Mouse (Mus musculus) A20 (cell line): ENCODE measurements around the gene Prkaa1.
"Not testable (repeated sequence)": the region's sequence is repeated elsewhere in the genome, so short reads cannot be mapped to it uniquely, and the experiment has no call there.

Source experiments
- DNase-seq: peaks from one replicate; pipeline ENCODE4 v3.0.0-alpha.2; 2011; ENCODE audit warnings: low read depth, low spot score

Prkaa1 gene

GRCm38 (mm10) chr15:5129111-5129805, 14.4 kb upstream of the Prkaa1 start:
- DNase-seq, result no peak

DNA sequence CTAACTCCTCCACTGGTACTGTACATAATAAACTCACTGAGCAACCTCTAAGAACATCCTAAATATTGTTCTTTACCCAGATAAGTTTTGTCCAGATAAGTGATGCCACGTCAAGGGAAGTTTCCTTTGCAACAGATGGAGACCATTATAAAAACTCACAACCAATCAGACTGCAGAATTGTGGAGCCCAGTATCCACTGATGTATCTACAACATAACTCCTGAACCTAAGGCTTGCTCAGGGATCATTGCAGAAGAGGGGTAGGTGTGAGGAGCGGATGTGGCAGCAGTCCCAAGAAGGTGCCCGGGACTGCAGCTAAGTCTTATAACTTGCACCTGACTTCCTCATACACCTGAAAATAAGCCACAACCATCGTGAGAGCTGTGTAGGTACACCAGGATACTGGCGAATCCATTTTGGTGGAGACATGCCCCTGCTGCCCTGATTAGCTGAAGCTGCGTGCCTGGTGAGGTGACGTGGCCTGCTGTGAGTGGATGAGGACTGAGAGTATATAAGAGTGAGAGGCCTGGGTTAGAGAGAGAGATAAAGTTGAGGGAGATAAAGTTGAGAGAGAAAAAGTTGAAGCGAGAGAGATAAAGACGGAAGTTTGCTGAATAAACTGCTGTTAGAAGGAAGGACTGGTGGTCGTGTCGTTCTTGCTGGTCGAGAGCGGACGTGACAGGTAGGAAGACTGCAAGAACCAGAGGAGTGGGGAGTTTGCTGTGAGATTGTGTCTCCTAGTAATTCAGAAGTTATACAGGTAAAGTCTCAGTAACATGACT, 12.6 kb upstream of the Prkaa1 start:
- not testable (repeated sequence) for DNase-seq

- DNase-seq, result no peak
Observed at GRCm38 (mm10) chr15:5133301-5133700, 10.4 kb upstream of the Prkaa1 start.

- DNase-seq, result no peak
Observed at GRCm38 (mm10) chr15:5134179-5134578, 9.5 kb upstream of the Prkaa1 start.

- DNase-seq, result no peak
Observed at GRCm38 (mm10) chr15:5134945-5135483, 8.6 kb upstream of the Prkaa1 start.

DNA sequence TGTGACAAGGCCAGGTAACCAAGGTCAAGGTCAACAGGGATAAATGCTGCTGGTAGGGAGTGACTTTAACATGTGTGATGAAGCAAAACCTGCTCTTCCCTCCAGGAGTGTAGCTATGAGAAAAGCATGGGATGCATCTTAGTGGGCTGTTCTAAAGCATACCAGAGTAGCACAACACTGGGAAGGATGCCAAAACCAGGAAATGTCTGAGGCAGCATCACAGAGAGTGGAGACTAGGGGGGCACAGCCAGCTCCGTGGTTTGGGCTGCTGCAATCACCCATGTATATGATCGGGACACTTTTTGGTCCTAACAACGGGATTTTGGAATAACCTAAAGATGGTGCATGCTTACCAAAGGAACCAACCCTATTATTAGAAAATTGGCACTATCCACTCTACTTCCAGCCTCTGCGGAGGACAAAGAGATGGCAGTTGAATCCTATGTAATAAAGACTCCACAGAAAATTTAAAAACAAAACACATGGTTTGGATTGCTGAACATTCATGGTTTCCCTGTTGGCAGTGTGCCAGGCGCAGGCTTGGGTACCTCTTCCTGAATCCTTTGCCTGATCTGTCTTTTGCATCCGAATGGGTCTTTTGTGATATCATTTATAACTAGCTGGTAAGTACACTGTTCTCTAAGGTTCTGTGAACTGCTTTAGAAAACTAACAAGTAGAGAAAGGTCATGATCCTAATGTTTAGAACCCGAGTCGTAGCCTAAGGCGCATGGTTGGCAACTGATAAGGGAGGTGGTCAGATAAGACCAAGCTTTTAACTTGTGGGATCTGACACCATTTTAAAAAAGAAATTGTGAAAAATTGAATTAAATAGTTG, 5.4 kb upstream of the Prkaa1 start:
- DNase-seq, result no peak

DNA sequence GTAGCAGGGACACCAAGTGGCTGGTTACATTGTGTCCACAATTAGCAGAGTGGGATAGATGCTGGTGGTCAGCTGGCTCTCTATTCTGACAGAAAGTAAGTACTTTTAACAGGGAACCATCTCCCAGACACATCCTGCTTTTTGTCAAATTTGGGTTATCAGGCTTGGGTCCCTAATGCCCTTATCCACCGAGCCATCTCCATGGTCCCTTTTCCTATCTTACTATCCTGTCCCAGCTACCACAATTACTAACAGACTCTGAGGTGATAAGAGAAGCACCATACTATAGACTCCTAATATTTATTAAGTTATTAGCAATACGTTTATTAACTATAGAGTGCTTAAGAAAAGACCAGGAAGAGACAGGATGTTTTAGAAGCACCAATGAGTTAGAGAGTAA, 4.3 kb upstream of the Prkaa1 start:
- no peak for DNase-seq

- DNase-seq, result no peak
Observed at GRCm38 (mm10) chr15:5139863-5140262, 3.8 kb upstream of the Prkaa1 start.

DNA sequence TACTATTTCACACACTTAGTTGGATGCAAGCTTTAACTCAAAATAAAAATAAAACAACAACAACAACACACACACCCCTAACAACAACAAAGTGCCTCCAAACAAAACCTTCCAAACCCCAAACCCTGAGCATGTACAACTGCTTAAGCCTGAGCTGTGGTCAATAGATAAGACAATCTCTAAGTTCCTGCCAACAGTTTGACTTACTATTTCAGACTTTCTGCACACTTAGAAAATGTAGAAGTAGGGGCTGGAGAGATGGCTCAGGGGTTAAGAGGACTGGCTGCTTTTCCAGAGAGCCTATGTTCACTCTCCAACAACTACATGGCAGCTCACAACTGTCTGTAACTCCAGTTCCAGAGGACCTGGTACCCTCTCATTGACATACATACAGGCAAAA, 3.3 kb upstream of the Prkaa1 start:
- DNase-seq, result no peak

- no peak for DNase-seq
Observed at GRCm38 (mm10) chr15:5142047-5142446, 1.6 kb upstream of the Prkaa1 start.

- no peak for DNase-seq
Observed at GRCm38 (mm10) chr15:5142714-5143113, 947 bp upstream of the Prkaa1 start.

- DNase-seq, result peak; percentile 71
Observed at GRCm38 (mm10) chr15:5144021-5144778, 539 bp downstream of the Prkaa1 start.

DNA sequence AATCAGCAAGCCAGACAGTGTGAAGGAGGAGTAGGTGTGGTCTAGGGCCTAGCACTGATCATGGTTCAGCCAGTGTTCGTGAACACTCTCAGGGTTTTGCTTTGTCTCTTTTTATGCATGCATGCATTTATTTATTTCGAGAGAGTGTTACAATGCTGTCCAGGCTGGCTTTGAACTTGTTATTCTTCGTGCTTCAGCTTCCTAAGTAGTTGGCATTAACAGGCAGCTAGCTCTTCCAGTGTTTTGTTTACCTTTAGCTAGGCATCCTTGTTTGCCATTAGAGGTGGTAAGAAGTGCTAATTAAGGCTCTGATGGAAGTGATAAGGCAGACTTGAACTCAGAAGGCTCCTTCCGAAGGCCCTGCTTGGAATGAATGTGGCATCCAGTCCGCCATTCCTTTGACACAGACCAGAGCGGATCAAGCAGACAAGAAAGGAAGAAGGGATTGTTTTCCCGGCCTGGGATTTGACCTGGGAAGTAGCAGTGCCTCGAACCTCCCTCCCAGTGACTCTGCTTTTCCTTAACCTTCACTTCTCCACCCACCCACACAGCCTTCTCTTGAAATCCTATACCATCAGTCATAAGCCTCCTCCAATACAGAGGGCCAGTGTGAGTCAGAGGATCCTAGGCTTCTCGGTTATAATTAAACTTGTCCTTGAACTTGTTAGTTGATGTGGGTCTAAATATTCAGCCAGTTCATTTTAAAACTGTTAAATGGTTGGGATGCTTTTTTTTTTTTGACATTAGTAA, 1.7 kb downstream of the Prkaa1 start:
- no peak for DNase-seq

DNA sequence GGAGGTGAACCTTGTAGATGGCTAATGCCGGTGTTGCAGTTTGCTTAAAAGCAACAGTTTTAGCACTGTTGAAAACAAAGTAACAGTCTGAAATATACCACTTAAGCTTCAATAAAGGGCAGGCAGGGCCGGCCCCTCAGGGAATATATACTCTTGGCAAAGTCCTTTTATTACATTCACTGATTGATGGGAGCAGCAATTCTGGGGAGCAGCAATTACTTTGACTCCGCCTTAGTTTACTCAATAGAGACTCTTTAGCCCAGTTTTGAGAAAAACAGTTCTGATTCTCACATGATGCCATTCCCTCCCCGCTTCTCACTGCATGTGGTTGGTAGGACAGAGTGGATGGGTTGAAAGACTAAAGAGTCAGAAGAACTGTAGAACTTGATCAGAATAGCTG, 5.5 kb downstream of the Prkaa1 start:
- no peak for DNase-seq

- DNase-seq, result no peak
Observed at GRCm38 (mm10) chr15:5152171-5152570, 8.5 kb downstream of the Prkaa1 start.

DNA sequence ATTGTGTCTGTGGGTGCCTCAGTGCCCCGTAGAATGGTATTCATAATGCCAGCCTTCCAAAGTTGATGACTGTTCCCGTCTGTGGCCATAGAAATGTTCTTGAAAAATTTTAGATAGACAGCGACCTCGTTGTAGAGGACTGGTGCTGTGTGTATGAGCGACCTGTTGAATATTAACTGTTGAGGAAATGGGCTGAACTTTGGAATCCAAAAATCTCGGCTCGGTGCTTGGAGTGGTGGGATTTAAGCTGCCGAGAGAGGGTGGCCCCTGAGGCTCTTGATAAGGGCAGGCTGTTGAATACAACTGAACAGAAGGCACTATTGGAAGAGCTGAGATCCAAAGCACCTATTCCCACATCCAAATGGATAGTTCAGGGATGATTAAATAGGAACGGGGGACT, 11.0 kb downstream of the Prkaa1 start:
- no peak for DNase-seq

- DNase-seq, result no peak
Observed at GRCm38 (mm10) chr15:5155093-5155492, 11.4 kb downstream of the Prkaa1 start.

DNA sequence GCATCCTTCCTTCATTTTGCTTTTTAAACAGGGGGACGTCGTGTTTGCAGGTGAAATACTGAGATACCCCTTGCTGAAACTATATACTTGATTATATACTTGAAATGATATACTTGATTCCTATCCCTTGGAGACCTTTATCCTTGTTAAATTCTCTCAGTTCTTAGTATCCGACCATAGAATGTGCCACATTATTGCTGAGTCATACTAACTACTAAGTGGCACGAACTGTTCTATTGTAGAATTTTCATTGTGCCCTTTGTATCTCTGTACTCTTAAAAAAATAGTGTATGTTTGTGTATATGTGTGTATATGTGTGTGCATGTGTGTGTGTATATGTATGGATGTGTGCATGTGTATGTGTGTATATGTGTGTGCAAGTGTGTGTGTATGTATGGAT, 12.7 kb downstream of the Prkaa1 start:
- DNase-seq, result no peak

DNA sequence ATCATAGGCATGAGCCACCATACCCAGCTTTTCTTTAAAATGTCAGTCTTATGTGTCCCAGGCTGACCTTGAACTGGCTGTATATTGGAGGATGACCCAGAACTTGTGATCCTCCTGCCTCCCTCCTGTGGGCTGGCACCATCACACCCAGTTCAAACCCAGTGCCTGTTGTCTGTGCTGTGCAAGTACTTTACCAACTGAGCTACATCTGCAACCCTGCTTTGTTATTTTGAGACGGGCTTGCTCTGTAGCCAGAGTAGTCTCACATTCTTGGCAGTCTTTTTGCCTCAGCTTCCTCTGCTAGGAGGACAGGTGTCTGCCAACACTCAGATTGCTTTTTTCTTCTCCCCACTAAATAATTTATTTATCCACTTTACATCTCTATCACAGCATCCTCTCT, 13.7 kb downstream of the Prkaa1 start:
- no peak for DNase-seq

GRCm38 (mm10) chr15:5158827-5159226, 15.2 kb downstream of the Prkaa1 start:
- DNase-seq, result no peak
